Mouse (Mus musculus) megakaryocyte, embryonic 14.5 days (primary cell): ENCODE results near the gene Slf1. TPM values are rescaled to one million over a fixed set of nuclear protein-coding genes. Genes with fewer than 3 reads are reported as not detected.
"Not testable (repeated sequence)": the region's sequence is repeated elsewhere in the genome, so short reads cannot be mapped to it uniquely, and the experiment has no call there.

Experiments
- H3K27me3 ChIP-seq: replicated peaks from 2 replicates; pipeline ENCODE3; 2012; ENCODE audit warnings: inconsistent platforms
- H3K36me3 ChIP-seq: replicated peaks from 2 replicates; pipeline ENCODE3; 2012; ENCODE audit warnings: low read length, inconsistent platforms, mixed read lengths
- H3K4me1 ChIP-seq: 2 replicates; pipeline ENCODE4 v1.6.1; 2012; ENCODE audit warnings: inconsistent platforms
- H3K4me3 ChIP-seq: replicated peaks from 2 replicates; pipeline ENCODE3; 2012; ENCODE audit warnings: moderate library complexity, mild to moderate bottlenecking, inconsistent platforms
- H3K9me3 ChIP-seq: 2 replicates; pipeline ENCODE4 v1.6.1; 2012; ENCODE audit warnings: inconsistent platforms
- FLI1 ChIP-seq: IDR thresholded peaks from 2 replicates; pipeline ENCODE4 v1.6.1; 2012; ENCODE audit warnings: low read length, inconsistent platforms, mixed read lengths
- GATA1 ChIP-seq: IDR thresholded peaks from 3 replicates; pipeline ENCODE4 v1.6.1; 2012; ENCODE audit warnings: mixed read lengths, low read length, inconsistent platforms, borderline replicate concordance
- polyA plus RNA-seq: library from polyadenylated mRNA; stranded (reverse); fragments of >175 nt; gene quantifications from 2 replicates; pipeline ENCODE4 v1.2.3, GENCODE M21; 2012; ENCODE audit warnings: low replicate concordance; ENCODE audit not compliant: insufficient read depth

Slf1 gene
- polyA plus RNA-seq: 0.64 TPM in 1 of 2 replicates, not detected in the other

DNA sequence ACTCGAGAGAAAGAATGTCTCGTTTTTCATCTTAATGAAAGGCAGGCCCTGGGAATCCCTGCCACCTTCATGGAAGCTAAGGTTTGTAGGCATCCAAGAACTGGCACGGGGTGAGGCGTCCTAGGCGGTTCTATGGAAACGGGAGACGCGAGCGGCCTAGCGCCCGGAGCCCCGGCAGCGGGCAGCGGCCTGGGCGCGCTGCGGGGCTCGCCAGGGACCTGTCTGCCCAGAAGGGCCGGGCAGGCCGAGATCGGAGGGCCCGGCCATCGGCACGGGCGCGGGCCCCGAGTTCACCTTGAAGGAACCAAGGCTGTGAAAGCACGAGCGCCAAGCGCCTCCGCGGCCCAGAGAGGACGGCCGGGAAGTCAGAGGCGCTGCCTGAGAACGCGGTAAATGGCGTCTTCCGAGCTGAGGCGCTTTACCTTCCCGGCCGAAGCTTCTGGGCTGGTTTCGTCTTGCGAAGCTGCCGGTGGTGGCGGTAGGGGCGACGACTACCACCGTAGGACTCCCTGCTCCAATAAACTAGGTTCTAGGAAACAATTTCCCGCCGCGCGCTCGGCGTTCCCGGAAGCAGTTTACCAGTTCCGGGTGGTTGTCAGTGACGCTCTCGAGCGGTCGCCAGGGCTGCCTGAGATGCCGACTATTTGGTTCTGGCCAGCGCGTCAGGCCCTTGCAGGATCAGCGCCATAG lies at the start of gene Slf1, which contains the start of gene 2210408I21Rik:
Gene Slf1, minus strand, starts transcription at position 543 of the 690 bp plus-strand sequence.
Gene 2210408I21Rik, plus strand, starts transcription at position 610 of the 690 bp plus-strand sequence.
- H3K36me3 ChIP-seq: no peaks in the 10 kb centered on the region
- peak within 1 kb of the TSS; percentile 97 for H3K4me3 ChIP-seq
- no peak for TF ChIP-seq GATA1
- peak; percentile 46; the same call in 1 of the 2 replicates for TF ChIP-seq FLI1
- H3K9me3 ChIP-seq: no peaks in the 10 kb centered on the region
- H3K27me3 ChIP-seq: no peaks in the 10 kb centered on the region
- H3K4me1 ChIP-seq: peaks cover 17% of the 10 kb centered on the region

DNA sequence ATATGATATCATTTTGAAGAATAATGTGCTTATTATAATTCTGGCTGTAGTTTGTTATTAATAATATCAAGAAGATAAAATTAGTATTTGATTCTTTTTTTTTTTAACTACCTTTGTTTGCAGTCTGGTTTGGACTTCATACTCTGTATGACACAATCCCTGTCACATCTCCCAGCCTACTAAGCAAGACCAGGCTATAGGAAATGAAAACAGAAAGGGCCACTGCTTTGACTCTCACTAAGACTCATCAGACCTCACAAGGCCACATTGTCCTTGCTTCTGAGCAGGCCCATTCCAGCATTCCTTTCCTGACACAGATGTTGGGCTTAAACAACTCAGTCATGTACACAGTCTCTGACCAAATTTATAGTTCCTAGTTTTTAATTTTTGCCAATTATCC lies 42.7 kb upstream of the Slf1 start:
- TF ChIP-seq FLI1: no peak
- TF ChIP-seq GATA1: no peak
- Histone ChIP-seq H3K27me3 (no peaks in the 10 kb centered on the region), H3K36me3 (no peaks in the 10 kb centered on the region), H3K9me3 (no peaks in the 10 kb centered on the region), H3K4me3 (no peak overlapping the region), H3K4me1 (no peaks in the 10 kb centered on the region)

DNA sequence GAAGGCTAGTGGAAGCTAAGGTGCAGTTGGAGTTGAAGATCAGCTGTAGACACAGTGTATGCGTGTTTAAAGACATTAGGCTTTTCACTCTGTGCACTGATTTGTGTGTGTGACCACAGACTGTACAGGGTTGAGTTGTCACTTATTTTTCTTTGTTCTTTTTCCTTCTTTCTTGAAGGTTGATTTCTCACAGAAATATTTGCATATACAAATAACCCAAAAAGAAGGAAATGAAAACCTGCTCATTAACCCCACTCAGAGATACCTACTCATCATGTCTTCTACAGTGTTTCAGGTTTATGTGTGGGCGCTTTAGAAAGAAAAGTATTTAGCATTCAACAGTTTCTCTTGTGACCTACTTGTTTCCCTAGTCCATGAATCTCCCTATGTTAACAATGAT lies 5.6 kb upstream of the Slf1 start:
- H3K27me3 ChIP-seq: no peaks in the 10 kb centered on the region
- H3K4me3 ChIP-seq: no peak overlapping the region
- no peaks in the 10 kb centered on the region for H3K36me3 ChIP-seq
- TF ChIP-seq FLI1 (no peak), GATA1 (no peak)
- H3K4me1 ChIP-seq: peaks cover 3% of the 10 kb centered on the region; the same call in 1 of the 2 replicates
- H3K9me3 ChIP-seq: no peaks in the 10 kb centered on the region

DNA sequence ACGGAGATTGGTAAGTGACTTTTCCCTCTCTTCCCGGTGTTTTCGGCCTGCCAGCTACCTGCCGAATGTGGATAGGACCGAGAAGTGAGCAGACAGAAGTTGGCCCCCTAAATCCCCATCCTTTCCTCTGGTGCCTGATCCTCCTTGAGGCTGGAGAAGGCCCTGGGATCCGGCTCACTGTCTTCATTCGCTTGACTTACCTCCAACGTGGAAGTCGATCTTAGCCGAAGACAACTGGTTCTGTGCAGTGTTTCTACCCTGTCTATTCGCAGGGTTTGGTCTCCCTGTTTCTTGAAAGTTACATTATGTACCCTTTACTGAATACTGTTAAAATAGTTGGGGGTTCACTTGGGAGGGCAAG lies 328 bp upstream of the Slf1 start:
- peaks cover 17% of the 10 kb centered on the region for H3K4me1 ChIP-seq
- H3K36me3 ChIP-seq: no peaks in the 10 kb centered on the region
- H3K4me3 ChIP-seq: peak overlapping the region; percentile 97
- no peaks in the 10 kb centered on the region for H3K9me3 ChIP-seq
- H3K27me3 ChIP-seq: no peaks in the 10 kb centered on the region
- TF ChIP-seq GATA1 (no peak), FLI1 (no peak)

DNA sequence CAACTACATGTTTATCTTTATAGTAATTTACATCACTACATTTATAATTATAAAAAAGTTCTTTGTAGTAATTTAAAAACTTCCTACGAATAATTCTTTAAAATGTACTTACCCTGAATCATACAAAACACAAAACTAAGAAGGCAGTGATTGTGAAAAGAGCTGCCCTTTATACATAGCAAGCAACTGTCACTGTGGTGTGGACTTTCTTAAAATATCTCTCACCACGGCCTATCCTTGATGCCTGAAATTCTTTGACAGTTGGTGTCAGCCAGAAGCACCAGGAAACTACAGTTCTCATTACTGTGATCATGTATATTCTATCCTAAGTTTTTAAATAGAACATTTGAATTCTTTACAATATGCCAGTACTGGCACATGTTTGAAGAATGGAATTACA lies 4.1 kb downstream of the Slf1 start:
- H3K27me3 ChIP-seq: no peaks in the 10 kb centered on the region
- no peaks in the 10 kb centered on the region for H3K9me3 ChIP-seq
- no peaks in the 10 kb centered on the region for H3K36me3 ChIP-seq
- peaks cover 23% of the 10 kb centered on the region for H3K4me1 ChIP-seq
- H3K4me3 ChIP-seq: peak overlapping the region; percentile 76
- no peak for TF ChIP-seq GATA1
- no peak for TF ChIP-seq FLI1

DNA sequence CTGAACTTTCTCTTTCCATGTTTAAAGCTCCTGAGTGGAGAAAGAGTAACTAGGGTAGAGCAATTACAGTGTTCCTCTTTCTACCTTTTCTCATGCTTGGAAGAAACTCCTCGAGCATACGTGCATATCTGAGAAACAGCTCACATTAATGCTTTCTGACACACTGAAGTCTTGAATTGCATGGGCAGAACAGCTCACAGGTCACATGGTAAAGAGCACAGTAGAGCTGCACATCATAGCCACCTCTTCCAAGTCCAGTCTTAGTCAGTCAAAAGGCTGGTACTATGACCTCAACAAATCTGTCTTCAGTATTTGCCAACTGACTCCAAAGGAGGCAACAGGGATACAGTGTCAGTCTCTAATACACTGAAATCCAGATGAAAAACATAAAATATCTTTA lies 7.0 kb downstream of the Slf1 start:
- Histone ChIP-seq H3K9me3 (no peaks in the 10 kb centered on the region), H3K4me3 (peak overlapping the region; percentile 66), H3K36me3 (peaks cover 14% of the 10 kb centered on the region), H3K27me3 (no peaks in the 10 kb centered on the region), H3K4me1 (peaks cover 16% of the 10 kb centered on the region)
- TF ChIP-seq FLI1: no peak
- TF ChIP-seq GATA1: no peak

DNA sequence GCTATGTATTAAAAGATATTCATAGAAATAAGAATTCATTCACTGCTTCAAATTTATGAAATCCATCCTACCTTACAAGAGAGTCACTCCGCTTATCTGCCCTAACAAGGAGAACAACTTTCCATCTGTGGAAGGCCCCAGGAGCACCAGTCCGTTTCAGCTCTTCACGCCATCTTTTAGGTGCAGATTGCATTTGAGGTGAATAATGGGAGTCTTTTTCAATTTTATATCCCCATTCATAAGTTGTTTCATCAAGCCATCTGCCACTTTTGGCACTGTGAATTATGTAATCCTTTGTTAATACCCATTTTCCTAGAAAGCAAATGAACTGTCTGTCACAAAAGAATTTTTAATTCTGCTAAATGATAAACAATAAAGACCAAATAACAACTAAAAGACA lies 10.1 kb downstream of the Slf1 start:
- Histone ChIP-seq H3K4me3 (no peak overlapping the region), H3K27me3 (no peaks in the 10 kb centered on the region), H3K36me3 (peaks cover 20% of the 10 kb centered on the region), H3K4me1 (peaks cover 6% of the 10 kb centered on the region), H3K9me3 (no peaks in the 10 kb centered on the region)
- TF ChIP-seq FLI1 (no peak), GATA1 (no peak)

DNA sequence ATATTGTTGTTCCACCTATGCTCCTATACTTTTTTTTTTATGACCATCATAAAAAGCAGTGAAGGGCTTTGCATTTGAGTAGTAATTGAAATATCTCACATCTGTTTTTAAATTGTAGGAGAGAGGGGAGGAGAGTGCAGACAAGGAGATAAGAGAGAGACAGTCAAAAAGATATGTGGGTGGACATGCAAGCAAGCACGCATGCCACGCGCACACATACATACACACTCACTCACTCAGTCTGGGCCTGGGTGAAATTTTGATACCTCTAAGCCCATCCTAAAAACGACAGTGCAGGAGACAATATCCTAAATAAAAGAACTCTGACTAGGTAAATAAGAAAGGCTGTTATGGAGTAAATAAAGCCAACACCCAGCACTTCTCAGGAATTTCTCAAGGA lies 16.6 kb downstream of the Slf1 start:
- TF ChIP-seq GATA1: no peak
- no peak for TF ChIP-seq FLI1

DNA sequence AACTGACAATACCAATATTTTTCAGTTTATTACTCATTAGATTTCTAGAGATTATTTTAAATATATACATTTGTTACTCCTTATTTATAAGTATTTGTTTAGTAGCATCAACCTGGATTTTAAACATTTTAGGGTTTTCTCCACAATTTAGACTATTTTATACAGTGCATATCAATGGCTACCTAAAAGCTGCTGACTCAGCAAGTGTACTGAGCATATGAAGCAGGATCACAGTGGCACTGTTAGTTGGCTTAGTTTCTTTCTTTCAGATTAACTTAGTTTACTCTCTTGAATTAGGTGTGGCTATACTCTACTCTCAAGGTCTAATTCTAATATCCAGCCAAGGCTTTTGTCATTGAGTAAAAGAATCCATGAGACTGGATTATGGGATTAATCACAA lies 27.5 kb downstream of the Slf1 start:
- H3K27me3 ChIP-seq: no peaks in the 10 kb centered on the region
- no peaks in the 10 kb centered on the region for H3K9me3 ChIP-seq
- TF ChIP-seq FLI1: no peak
- TF ChIP-seq GATA1: no peak
- no peaks in the 10 kb centered on the region for H3K4me1 ChIP-seq
- H3K36me3 ChIP-seq: peaks cover 30% of the 10 kb centered on the region
- no peak overlapping the region for H3K4me3 ChIP-seq

More for the DNA sequence above, 16.6 kb downstream of the Slf1 start:
- Histone ChIP-seq H3K27me3 (no peaks in the 10 kb centered on the region), H3K9me3 (no peaks in the 10 kb centered on the region), H3K4me3 (no peak overlapping the region), H3K36me3 (peaks cover 19% of the 10 kb centered on the region), H3K4me1 (no peaks in the 10 kb centered on the region)

DNA sequence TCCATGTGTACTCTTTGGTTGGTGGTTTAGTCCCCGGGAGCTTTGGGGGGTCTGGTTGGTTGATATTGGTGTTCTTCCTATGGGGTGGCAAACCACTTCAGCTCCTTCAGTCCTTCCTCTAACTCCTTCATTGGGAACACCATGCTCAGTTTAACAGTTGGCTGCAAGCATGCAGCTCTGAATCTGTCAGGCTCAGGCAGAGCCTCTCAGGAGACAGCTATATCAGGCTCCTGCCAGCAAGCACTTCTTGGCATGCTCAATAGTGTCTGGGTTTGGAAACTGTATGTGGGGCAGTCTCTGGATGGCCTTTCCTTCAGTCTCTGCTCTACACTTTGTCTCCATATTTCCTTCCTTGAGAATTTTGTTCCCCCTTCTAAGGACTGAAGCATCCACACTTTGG lies 42.4 kb downstream of the Slf1 start:
- not testable (repeated sequence) for H3K4me3 ChIP-seq, H3K4me1 ChIP-seq, H3K9me3 ChIP-seq, H3K27me3 ChIP-seq
- peaks cover 27% of the 10 kb centered on the region for H3K36me3 ChIP-seq
